Mouse (Mus musculus) MEL (cell line): Measurements from ENCODE around the gene Gm20388.

ENCODE experiments used
- CTCF ChIP-seq, 3 experiments: IDR thresholded peaks in 2 of 3; conservative IDR thresholded peaks in 1 of 3; 2 replicates each; pipeline ENCODE4 v1.5.1; 2011 to 2012; ENCODE audit warnings: low read length in 3 of 3, low read depth in 2 of 3, mild to moderate bottlenecking in 2 of 3, improper control_type of control experiment in 1 of 3, inconsistent platforms in 1 of 3, mixed read lengths in 1 of 3, moderate library complexity in 1 of 3; ENCODE audit not compliant: control insufficient read depth in 1 of 3, insufficient read depth in 1 of 3, poor library complexity in 1 of 3, severe bottlenecking in 1 of 3
- EP300 ChIP-seq, 2 experiments: IDR thresholded peaks; 2 replicates each; pipeline ENCODE4 v1.6.1; 2011; ENCODE audit warnings: improper control_type of control experiment in 2 of 2, low read length in 2 of 2, low read depth in 1 of 2, mild to moderate bottlenecking in 1 of 2
- KAT2A ChIP-seq: conservative IDR thresholded peaks from 2 replicates; pipeline ENCODE4 v1.6.1; 2012; ENCODE audit warnings: low read depth, low read length, improper control_type of control experiment, inconsistent platforms
- MXI1 ChIP-seq: IDR thresholded peaks from 2 replicates; pipeline ENCODE4 v1.6.1; 2011; ENCODE audit warnings: mild to moderate bottlenecking, low read depth, low read length, improper control_type of control experiment
- POLR2AphosphoS2 ChIP-seq: IDR thresholded peaks from 2 replicates; pipeline ENCODE4 v1.6.1; 2011; ENCODE audit warnings: low read length, improper control_type of control experiment
- POLR2AphosphoS5 ChIP-seq: IDR thresholded peaks from 2 replicates; pipeline ENCODE4 v1.6.1; 2012; ENCODE audit warnings: low read depth, borderline replicate concordance, mild to moderate bottlenecking, inconsistent platforms, low read length, moderate library complexity, mixed read lengths
- TBP ChIP-seq: IDR thresholded peaks from 2 replicates; pipeline ENCODE4 v1.8.0; 2011; ENCODE audit warnings: low read depth, low read length, improper control_type of control experiment
- ZKSCAN1 ChIP-seq: IDR thresholded peaks from 2 replicates; pipeline ENCODE4 v1.6.1; 2012; ENCODE audit warnings: low read depth, mild to moderate bottlenecking, inconsistent platforms, low read length, improper control_type of control experiment, moderate library complexity

DNA sequence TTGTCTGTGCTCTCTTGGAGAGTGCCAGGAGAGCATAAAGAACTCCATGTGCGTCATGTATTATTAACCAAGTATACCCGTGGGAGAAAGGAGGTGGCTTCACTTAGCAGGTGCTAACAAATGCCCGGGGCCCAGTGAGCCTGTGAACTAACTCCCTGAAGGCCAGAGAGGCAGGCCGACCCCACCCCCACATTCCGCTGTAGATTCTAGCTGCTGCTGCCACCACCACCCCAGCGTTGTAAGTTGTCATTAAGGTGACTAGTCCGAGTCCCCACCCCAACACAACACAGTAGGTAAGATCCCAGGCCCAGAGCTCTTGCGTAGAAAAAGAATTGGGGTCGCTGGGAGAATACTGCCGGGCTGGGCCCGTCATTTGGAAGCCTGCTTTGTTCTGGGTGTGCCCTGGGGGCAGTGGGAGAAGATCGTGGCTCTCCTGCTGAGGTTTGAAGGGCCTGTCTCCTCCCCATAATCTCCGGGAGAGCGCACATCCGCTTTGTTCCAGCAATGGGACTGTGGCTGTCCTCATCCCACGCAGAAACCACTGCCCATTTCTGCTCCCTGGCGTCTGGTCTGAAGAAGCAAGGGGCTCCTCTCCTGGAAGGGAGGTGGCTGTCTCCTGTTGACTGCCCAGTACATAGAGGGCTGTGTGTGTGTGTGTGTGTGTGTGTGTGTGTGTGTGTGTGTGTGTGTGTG, 1214.1 kb downstream of the Gm20388 start:
- TF ChIP-seq POLR2AphosphoS2 (no peak), CTCF (IDR thresholded peaks at IDR 0.05 in 2 of 3, conservative IDR thresholded peaks at IDR 0.05 in 1 of 3; ENCODE audit: control insufficient read depth in 1 of 3, insufficient read depth in 1 of 3, low read depth in 2 of 3, low read length in 3 of 3, poor library complexity in 1 of 3, severe bottlenecking in 1 of 3) (no peak), EP300 (IDR thresholded peaks at IDR 0.05; ENCODE audit: low read depth in 1 of 2, low read length in 2 of 2) (no peak), ZKSCAN1 (no peak), POLR2AphosphoS5 (no peak), KAT2A (no peak), TBP (no peak), MXI1 (no peak)
